ENCODE assay signal across 14 mouse cellular contexts in genomic region chr9:122021581-122021980, GRCm38 (mm10).
"Had no signal": no experiment of that assay in that cellular context is flagged by ENCODE, and none has a peak within 500 bp of the region (broad histone marks: within the 10 kb centered on the region; RNA-seq: fewer than 3 reads in every experiment).

No protein-coding gene starts in this region.

- H3K4me3 ChIP-seq: limb, embryonic 12.5 days; limb, embryonic 15.5 days; midbrain, embryonic 13.5 days had no signal

- H3K27me3 ChIP-seq: limb, embryonic 12.5 days; limb, embryonic 15.5 days had no signal

- H3K9me3 ChIP-seq: limb, embryonic 12.5 days; limb, embryonic 15.5 days; midbrain, embryonic 13.5 days had no signal

- DNase-seq: kidney, postnatal 14 days; kidney, postnatal 4 days; left cerebral cortex, postnatal 4 days; liver, postnatal 0 days; lung, embryonic 14.5 days; thymus, adult 18-20 months; thymus, postnatal 36 days had no signal

- H3K4me2 ChIP-seq: limb, embryonic 12.5 days; limb, embryonic 15.5 days; liver, embryonic 11.5 days; lung, embryonic 14.5 days; midbrain, embryonic 13.5 days had no signal

- H3K36me3 ChIP-seq: limb, embryonic 12.5 days; limb, embryonic 15.5 days; midbrain, embryonic 13.5 days had no signal

- H3K9ac ChIP-seq: limb, embryonic 12.5 days; limb, embryonic 15.5 days; liver, embryonic 14.5 days; liver, postnatal 0 days; lung, embryonic 14.5 days; midbrain, embryonic 13.5 days had no signal

- ATAC-seq: liver, postnatal 0 days; lung, postnatal 0 days; midbrain, embryonic 13.5 days had no signal

- H3K27ac ChIP-seq: limb, embryonic 12.5 days; limb, embryonic 15.5 days; liver, embryonic 14.5 days; macrophage; midbrain, embryonic 13.5 days had no signal
